Mouse (Mus musculus) brain, embryonic 18.5 days (tissue): ENCODE results near the gene Atp6ap2.
A peak's percentile ranks its signal among the peaks of the same experiment; 100 is the strongest.
"Not testable (repeated sequence)": the region's sequence is repeated elsewhere in the genome, so short reads cannot be mapped to it uniquely, and the experiment has no call there.

Experiments used
- DNase-seq: peaks from one replicate; pipeline ENCODE4 v3.0.0-alpha.2; 2012; ENCODE audit warnings: low read depth, low spot score

The Atp6ap2 gene

DNA sequence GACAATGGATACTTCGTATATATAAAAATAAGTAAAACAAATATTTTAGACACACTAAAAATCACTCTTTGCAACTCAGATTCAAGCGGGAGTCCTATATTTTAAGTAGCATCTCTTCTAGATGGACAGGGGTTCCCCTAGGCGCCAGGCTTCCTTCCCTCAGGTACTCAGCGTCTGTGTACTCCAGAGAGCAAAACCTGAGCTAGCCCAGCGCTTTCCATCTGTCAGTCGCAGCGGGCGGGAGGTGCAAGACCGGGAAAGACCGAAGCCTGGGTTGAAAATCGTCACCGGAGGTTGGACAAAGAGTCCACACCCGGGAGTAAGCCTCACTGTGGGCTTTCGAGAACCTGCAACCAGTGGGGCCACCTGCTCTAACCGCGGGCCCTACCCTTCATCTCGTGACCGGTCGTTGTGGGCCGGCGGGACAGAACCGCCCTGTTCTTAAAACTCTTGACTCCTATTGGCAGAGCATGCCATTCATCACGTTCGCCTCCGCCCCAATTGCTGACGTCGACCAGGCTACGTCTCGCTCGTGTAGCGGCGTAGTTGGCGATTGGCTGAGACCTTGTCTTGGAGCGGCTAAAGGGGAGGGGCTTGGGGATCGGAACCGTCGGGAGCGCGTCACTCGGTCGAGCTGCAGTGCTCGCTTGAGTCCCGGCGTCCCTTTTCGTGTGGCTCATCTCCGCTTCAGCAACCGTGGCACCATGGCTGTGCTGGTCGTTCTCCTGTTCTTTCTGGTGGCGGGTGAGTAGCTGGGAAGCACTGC is at the start of gene Atp6ap2:
Gene Atp6ap2 (plus strand): TSS at position 610 of the 766 bp plus-strand sequence.
- DNase-seq, result peak; percentile 91

DNA sequence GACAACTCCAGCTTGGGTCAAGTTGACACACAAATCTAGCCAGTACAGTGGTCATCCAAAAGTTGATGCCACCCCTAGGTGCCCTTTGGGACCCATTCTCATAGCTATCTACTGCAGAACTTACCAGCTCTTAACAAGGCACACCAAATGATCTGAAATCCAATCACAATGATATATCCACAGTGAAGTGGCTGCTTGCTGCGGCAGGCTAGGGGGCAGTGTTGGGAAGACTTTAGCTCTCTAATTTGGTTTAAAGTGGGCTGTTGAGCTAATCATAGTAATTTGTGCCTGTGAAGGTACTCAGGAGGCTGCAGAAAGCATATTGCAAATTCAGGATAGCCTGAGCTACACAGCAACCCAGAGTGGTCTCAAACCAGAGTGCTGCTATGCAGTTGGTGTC is 43.2 kb upstream of the Atp6ap2 start:
- DNase-seq, result no peak

DNA sequence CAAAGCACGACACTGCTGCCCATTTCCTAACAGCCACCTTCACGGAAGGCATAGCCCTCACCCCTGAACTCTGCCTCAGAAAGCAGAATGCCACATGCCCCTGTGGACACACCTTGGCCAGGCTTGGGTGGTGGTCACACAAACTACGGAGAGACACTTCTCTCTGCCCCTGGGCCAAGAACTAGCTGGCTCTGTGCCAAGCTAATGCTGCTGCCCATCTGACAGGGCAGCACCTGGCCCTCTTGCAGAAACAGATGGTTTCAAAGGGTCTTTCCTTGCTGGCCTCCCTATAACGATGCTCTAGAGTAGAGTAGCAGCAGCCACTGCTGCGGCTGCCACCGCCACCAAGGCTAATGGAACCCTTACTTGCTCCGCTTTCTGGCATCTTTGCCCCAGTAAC is 30.5 kb upstream of the Atp6ap2 start:
- DNase-seq, result no peak

GRCm38 (mm10) chrX:12571407-12571806 is 16.2 kb upstream of the Atp6ap2 start:
- no peak for DNase-seq

GRCm38 (mm10) chrX:12577936-12578335 is 9.7 kb upstream of the Atp6ap2 start:
- no peak for DNase-seq

DNA sequence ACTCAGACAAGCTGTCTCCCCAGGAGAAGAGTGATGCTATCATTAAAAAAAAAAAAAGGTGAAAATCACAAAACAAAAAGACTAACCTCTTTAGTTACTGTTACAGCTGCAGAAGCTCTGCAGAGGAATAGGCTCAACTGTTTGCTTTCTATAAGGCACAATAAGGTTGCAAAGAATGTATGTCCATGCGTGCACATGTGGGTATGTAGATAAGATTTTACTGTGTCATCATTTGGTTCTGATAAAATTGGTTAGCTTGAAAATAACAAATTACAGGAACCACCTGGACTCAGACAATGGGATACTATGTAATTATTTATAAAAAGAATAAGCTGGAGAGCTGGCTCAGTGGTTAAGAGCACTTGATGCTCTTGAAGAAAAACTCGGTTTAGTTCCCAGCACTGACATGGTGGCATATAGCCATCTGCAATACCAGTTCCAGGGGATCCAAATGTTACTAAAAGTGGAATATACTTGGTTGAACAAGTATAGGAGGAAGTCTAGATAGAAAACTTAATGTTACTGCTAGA is 9.2 kb upstream of the Atp6ap2 start:
- no peak for DNase-seq

GRCm38 (mm10) chrX:12583261-12583660 is 4.3 kb upstream of the Atp6ap2 start:
- DNase-seq, result no peak

DNA sequence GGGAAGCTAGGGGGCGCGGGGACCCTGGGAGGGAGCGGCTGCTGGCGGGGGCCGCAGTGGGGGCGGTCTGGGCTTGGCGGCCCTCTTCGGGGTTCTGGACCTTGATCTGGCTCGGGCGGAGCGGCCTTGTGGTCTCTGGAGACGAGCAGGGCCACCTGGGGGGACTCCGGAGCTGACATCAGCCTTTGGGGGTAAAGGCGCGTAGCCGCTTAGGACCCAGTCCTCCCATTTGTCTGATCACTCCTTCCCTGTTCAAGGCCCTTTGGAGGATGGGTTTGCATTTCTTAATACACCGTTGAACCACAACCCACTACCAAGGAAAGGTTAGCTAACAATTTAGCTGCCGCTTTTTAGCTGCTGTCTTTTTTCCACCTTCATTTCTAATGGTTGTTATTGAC is 356 bp downstream of the Atp6ap2 start:
- DNase-seq, result no peak

DNA sequence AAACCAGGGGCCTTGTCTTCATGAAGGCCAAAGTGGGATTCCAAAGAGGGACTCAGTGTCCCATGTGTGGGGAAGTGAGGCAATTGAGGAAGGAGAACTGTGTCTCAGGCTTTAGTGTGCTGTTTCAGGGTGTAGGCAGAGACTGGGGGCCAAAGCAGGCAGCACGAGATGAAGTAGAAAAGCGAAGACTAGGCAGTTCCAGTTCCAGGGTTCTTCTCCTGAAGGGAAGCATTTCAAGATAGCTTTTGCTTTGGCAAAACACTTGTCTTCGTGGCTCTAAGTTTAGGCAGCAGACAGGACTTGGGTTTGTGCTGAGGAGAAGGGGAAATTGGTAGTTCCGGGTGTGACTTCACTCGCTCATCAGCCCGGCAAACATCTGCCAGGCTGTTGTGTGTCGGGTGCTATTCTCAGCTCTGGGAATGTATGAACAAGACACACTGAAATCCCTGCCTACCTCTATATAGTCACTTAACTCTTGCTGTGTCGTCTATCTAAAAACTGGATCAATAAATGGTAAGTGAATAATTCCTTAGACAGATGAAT is 3.9 kb downstream of the Atp6ap2 start:
- DNase-seq, result no peak

DNA sequence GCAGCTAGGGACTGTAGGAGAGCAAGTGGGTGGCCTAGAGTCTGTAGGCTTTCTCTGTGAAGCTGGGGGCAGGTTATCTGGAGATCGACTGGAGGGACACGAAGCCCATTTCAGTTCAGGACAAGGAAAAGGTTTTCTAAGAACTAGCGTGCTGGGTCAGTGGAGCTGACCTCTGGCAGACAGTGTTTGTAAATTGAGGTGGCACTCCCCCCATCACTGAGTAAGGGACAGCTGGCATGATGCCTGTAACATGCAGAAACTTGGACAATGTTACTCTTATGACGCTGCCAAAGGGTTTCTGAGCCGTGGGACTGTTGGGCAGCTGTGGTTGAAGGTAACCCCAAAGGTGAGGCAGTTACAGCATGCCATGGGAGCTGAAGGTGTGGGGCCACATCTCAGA is 4.4 kb downstream of the Atp6ap2 start:
- DNase-seq, result no peak

DNA sequence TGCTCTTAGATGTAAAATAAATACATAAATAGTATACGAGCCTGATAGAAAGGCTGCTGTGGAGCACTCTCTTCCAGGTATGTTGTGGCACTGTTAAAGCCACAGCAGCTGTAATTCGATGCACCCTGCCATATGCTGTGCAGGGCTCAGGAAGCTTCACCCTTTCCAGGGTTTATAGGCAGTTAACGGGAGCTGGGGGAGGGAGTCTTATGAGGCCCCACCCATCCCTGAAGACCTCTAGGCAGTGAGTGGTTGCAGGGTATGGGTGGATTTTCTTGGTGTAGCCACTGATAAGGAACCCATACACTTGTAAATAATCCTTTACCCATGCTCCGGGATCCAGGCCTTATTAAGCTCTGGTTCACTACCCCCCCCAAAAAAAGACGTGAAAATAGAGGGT is 6.2 kb downstream of the Atp6ap2 start:
- DNase-seq, result no peak

- not testable (repeated sequence) for DNase-seq
Measured at GRCm38 (mm10) chrX:12610541-12610940, 22.9 kb downstream of the Atp6ap2 start.

DNA sequence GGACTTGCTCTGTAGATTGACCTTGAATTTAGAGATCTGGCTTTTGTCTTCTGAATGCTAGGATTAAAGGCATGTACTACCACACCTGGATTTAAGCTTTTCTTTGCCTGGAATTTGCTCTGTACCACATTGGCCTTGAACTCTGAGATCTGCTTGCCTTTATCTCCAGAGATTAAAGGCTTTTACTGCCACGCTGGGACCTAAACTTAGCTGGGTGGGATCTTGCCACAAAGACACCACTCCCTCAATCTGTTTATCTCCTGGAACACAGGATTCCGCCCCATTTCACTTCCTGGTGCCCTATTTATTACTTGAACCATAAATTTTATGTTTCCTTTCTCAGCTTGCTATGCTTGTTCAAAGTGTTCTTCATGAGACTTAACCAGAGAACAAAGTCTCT is 23.6 kb downstream of the Atp6ap2 start:
- no peak for DNase-seq

DNA sequence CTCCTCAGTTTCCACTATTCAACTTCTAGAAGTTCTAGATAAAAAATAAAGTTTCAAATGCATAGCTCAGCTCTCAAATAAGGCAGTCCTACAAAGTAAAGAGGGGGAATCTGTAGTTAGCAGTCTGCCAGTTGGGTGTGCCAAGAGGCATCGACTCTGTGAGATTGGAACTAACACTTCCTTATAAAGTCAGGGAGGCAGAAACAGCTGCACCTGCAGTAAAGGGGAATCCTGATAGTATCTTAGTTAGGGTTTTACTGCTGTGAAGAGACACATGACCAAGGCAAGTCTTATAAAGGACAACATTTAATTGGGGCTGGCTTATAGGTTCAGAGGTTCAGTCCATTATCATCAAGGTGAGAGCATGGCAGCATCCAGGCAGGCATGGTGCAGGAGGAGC is 24.8 kb downstream of the Atp6ap2 start:
- DNase-seq, result not testable (repeated sequence)

DNA sequence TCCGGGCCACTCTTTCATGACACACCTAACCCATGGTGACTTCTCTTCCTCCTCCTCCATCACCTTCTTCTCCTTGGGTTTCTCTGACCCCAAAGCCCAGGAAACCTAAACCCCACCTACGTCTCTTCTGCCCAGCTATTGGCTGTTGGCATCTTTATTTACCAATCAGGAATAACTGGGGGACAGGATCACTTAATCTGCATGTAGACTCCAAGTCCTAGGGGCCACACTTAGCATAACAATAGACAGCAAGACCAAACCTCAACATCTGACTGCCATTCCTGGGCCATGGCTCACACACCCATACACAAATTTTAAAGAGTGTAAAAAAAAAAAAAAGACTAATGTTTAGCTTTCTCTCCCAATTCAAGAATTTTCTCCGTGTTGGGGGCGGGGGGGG is 37.5 kb downstream of the Atp6ap2 start:
- DNase-seq, result no peak

- no peak for DNase-seq
Measured at GRCm38 (mm10) chrX:12644976-12645375, 57.4 kb downstream of the Atp6ap2 start.

DNA sequence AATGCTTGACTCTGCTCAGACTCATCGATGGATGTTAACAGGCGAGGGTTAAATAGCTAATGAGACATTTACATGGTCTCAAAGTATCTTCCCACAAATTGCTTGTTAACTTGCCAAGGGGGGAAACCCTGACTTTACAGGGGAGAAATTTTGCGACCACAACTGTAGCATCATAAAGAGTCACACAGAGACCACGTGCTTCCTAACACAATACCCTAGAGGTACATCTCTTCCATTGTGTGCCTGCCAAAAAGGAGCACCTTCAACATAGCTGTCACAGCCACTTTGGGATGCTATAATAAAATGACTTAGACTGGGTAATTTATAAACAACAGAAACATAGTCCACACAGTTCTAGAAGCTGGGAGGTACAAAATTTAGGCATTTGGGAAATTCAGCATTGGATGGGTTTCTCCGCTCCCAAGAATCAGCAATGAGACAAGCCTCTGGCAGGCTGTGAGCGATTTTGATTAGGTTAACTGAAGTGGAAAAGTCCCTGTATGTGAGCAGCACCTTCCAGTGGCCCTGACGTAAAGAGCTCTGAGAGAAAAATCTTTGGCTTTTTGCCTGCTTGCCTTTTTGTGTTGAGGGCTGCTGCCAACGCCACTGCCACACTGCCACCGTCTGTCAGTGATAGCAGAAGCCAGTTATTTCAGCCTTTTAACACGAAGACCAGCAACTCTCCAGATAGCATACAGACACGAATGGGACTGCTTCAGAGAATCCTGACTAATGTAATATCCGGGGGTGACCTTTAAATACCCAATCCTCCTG is 58.1 kb downstream of the Atp6ap2 start:
- DNase-seq, result peak; percentile 24

- no peak for DNase-seq
Measured at GRCm38 (mm10) chrX:12651906-12652305, 64.3 kb downstream of the Atp6ap2 start.

DNA sequence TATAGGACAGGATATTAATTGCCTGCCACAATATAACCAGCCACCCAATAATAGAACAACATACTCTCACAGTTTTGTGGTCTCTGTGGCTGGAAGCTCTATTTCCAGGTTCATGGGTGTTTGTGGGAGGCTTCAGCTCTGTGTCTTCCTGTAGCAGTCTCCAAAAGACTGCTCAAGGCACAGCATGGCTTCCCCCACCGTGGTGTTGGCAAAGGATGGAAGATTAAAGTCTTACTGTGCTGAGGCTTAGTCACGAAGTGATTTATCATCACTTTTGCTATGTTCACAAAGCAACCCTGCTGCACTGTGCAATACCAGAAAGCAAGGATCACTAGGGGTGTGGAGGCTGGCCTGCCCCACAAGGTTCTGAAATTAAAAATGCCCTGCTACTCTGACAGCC is 66.3 kb downstream of the Atp6ap2 start:
- DNase-seq, result no peak
